Mouse (Mus musculus): Measurements from ENCODE around the gene Usp30.

Usp30 gene

DNA sequence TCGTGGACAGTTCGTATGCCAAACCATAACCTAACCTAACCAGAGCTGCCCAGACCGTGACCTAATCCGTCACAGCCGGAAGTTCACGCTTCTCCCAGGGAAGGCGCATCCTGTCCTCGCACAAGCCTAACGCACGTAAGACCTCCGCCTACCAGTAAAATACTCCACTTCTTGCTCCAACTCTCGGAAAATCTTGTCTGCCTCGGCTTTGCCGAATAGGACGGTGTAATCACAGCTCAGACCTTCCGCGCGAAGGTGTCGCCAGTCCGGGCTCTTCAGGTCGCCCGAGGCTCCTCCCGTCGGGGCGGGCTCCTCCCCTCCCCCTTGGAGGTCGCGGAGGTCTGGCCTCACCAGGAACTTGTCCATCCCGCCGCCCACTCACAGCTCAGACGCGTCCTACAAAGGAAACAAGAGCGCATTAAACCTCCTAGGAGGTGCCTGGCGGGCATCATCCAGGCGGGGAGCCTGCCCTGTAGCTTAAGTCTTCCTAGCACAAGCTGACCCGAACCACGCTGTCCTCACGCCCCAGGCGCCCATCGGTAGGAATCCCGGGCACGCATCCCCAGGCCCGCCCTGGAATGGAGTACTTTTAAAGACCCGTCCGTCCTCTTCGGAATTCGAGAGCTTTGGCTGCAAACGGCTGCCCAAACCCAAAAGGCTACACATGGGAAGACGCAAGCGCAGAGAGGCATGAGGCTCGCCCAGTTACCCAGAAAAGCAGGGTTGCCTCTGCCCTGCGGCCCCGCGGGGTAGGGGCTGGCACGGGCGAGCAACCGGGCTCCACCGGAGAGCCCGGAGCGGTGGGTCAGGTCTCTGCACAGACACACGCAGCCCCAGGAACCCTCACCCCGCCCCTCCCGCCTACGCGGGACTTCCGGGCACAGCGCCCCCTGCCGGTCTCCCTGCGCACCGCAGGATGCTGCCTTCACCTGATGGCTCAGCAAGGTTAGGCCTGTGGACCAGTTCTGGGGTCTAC, 62.4 kb downstream of the Usp30 start, which contains the start of gene Alkbh2:
Gene Alkbh2 (minus strand): TSS at position 845 of the 976 bp plus-strand sequence.
- DNase-seq (ENCODE audit: low read depth, low spot score) = peak; percentile 86

DNA sequence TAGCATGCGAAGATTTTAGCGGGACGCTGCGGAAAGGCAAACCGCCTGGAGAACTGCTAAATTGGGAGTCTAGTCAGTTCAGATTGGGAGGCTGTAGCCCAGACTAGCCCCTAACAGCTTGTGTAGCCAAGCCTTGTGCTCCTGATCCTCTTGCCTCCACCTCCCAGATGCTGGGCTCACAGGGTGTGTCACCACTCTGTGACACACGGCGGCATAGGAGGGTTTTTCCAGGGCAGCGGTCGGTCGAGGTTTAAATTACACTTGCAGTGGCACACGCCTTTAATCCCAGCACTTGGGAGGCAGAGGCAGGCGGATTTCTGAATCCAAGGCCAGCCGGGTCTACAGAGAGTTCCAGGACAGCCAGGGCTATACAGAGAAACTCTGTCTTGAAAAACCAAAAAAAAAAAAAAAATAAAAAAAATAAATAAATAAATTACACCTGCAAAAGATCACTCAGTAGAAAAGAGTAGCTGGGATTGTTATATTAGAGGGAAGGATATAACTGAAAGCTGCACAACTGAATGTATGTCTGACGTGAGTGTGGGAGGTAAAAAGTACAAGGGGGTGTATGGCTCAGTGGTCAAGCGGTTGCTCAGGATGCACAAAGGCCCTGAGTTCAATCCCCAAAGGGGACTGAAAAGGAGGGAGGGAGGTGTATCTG, 64.4 kb downstream of the Usp30 start:
- no peak for DNase-seq (ENCODE audit: low read depth, low spot score)

DNA sequence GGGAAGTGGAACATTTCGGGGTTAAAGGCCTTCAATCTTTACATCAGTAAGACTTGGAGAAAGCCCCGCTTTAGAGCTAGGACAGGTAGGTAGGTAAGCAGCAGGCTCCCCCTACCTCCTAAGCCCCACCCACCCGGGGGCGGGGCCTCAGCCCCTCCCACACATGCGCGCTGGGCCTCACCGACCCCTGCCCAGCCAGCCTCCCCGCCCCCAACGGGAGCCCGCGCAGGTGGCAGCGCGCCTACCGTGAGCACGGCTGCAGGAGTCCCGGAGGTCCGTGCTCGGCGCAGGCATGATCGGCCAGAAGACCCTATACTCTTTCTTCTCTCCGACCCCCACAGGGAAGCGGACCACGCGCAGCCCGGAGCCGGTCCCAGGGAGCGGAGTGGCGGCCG, 64.9 kb downstream of the Usp30 start, which contains the start of gene Ung:
Gene Ung (plus strand): TSS at position 176 of the 395 bp plus-strand sequence.
- DNase-seq (ENCODE audit: low read depth, low spot score) = peak; percentile 75

DNA sequence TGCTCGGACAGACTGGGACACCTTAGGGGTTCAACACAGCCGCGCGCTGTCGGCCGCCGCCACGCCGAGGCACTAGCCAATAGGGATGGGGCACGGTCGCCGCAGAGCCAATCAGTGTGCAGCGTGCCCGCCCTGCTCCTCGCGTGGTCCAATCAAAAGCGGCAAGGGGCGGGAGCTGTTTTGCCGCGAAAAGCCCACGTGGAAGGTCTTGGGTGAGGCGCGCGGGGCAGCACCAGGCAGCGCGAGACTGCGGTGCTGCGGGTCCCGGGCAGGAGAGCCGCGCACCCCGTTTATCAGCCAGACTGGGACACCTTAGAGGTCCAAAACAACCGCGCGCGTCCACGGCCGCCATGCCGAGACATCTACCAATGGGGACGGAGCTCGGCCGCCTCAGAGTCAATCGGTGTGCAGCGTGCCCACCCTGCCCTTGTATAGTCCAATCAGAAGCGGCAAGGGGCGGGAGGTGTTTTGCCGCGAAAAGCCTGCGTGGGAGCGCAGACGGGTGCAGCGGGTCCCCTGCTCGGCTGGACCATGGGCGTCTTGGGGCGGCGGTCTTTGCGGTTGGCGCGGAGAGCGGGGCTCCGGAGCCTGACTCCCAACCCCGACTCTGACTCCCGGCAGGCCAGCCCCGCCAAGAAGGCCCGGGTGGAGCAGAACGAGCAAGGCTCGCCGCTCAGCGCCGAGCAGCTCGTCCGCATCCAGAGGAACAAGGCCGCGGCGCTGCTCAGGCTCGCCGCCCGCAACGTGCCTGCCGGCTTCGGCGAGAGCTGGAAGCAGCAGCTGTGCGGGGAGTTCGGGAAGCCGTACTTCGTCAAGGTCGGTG, 65.6 kb downstream of the Usp30 start:
- DNase-seq (ENCODE audit: low read depth, low spot score) = peak; percentile 90

DNA sequence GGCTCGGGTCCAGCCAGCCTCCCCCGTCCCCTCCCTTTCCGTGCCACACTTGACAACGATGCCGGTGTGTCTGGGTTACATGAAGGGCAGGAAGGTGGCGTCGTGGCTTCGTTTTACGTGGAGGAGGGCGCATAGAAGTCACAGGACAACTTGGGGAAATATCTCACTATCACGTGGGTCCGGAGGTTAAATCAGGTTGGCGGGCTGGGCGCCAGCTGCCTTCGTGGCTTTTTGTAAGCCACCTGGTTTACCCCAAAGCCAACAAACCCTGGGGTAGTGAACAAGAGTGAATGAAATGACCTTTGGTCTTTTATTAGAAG, 66.2 kb downstream of the Usp30 start:
- DNase-seq (ENCODE audit: low read depth, low spot score) = peak; percentile 43

DNA sequence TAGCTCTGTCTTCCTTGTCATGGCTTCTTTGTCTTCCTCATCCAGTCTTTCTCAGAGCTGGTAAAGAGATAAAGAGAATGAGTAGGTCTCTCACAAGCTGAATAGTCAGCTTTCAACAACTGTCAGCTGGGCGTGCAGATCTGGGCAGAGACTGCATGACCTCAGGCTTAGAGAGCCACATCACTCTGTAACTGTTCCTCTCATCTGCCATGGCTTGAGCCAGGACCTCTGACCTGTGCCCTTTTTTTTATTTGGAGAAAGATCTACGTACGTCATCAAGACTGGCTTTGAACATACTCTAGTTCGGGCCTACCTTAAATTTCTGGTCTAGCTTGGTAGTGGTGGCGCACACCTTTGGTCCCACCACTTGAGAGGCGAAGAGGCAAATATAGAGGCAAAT, 67.6 kb downstream of the Usp30 start:
- DNase-seq (ENCODE audit: low read depth, low spot score) = no peak

DNA sequence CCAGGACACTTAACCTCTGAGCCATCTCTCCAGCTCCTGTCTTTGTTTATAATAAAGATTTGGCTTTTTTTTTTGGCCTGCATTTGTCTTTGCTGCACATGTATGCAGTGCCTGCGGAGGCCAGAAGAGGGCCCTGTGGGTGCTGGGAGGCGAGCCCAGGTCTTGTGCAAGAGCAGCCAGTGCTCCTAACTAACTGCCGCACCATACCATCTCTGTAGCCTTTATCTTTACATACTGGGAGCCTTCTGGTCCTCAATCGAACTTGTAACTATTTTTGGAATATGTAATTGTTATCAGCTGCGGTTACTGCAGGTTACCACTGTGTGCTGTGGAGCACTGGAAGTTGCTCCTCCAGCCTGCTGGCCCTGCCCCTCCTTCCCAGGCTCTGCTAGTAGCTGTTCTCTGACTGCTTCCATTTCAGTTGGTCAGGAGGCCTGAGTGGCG, 68.9 kb downstream of the Usp30 start:
- DNase-seq (ENCODE audit: low read depth, low spot score) = no peak

DNA sequence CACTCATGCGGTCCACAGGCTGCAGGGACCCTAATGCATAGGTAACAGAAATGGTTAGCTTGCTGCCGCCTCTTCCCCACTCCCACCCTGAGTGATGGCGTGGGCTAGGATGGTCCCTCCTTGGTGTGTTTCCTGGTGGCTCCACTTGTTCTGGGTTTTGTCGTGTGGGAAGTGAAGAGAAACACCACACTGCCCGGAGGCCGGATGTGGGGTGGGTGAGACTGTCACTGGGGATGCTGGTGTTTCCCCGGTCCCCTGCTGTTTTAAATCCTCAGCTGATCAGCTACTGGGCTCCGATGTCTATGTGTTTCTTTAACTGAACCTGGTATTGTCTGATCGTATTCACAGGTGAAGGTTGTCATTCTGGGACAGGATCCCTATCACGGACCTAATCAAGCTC, 70.3 kb downstream of the Usp30 start:
- no peak for DNase-seq (ENCODE audit: low read depth, low spot score)

DNA sequence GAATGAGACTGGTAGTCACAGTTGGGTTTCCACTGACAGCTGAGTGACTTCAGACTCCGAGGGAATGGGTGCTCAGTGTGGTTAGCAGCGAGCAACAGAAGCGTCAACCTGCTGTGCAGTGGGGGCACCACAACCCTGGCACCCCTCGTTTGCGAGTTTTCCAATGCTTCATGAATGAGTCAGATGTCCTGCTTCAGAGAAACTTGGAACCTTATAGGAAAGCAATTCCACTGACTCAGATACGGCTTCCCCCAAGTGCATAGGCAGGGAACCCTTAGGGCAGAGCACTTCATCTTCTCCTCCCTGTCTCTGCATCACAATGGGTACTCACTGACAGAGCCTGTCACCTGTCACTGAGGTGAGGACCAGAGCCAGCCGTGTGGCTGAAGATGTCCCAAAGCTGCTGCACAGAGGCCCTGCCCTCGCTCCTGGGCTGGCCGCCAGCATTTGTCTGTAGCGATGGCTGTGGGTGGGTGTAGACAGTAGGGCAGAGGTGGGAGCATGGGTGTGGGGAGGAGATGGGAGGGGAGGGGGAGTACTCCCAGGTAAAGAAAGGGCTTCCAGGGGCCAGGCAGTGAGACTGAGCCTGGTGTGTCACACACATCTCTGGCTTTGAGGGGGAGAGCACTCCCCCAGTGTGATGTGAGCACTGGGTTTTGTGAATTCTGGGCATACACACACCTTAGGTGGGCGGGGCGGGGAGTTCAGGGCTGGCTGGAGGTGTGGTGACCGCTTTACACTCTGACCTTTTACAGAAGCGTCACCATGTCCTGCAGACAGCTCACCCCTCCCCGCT, 72.4 kb downstream of the Usp30 start:
- no peak for DNase-seq (ENCODE audit: low read depth, low spot score)

DNA sequence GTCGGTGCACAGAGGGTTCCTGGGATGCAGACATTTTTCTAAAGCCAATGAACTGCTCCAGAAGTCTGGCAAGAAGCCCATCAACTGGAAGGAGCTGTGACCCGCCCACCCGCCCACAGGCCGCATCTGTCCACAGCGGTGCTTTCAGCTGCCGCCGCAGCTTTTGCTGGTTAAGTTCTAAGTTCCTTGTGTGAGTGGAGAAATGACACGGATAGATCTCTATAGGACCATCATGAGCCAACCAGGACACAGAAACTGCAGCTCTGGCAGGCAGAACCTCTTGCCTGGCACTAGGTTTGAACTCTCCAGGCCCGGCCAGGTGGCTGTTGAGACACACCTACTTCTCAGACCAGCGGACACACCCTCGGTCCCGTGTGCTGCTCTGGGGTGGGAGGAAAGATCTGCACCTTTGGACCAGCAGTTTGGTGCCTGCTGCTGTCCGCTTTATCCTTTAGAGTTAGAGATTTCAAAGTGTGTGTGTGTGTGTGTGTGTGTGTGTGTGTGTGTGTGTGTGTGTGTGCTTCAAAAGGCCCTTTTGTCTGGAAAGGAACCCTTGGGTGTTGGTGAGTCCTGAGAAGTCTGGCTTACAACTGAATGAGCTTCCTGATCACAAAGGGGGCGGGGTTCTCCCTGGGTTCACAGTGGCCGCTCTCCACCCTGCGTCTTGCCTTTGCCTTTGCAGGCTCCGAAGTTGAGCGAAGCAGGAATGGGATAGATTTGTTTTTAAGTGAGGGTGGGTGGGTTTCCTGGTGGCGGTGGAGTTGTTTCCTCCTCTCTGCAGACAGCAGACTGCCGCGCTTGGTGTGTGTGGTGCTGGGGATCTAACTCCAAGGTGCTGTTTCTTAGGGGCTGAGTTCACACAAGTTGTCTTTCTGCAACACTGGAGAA, 73.3 kb downstream of the Usp30 start:
- no peak for DNase-seq (ENCODE audit: low read depth, low spot score)

DNA sequence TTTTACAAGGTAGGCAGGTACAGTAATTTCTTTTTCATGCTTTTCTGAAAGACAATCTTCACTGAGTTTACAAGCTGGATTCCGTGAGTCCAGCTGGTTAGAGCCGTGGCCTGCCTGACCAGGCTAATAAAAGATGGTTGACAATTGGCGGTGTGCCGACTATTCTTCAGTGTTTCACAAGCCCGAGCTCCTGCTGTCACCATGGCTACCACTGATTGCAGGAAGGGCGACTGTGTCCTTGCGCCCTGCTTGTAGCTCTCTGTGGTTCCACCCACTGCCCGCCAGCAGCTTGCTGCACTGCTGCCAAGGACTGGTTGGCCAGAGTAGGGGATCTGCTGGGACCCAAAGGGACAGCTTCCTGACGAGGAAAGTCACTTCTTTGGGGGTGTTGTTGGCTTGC, 73.9 kb downstream of the Usp30 start:
- no peak for DNase-seq (ENCODE audit: low read depth, low spot score)

DNA sequence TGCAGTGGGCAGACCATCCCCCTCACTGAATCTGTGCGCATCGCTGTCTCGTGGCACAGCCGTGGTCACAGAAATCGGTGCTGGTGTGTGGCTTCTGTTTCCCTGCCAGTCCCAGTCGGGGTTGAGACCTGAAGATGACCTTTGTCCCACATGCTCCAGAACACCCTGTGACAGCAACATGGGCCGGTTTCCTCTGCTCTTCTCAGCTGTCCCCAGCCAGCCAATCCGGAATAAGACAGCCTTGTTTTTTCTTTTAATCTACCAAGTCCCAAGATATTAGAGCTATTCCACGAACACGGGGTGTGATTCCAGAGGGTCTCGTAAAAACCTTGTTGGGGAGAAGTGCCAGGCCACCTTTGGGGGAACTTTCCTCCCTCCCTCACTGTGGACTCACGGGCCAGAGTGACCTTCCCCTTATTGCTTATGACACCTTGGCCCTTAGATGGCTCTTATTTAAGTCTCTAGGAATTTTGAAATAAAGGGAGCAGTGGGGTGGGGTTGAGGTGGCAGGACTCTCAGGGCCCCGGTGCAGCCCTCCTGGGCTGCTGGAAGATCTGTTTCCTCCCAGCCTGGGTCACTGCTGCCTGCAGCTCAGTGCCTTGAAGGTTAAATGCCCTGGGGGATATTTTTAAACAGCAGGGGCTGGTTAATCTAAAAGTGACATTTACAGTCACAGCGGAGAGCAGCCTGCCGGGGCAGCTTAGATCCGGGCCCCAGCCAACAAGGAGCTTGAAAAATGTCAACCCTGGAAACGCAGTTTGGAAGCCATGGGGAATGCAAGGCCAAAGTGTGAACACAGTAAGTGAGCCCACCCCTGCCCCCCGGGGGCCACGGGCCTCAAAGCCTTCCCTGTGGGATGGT, 81.0 kb downstream of the Usp30 start, which contains the start of gene Acacb:
Gene Acacb (plus strand): TSS at position 508 of the 861 bp plus-strand sequence.
- peak; percentile 33 for DNase-seq (ENCODE audit: low read depth, low spot score)

DNA sequence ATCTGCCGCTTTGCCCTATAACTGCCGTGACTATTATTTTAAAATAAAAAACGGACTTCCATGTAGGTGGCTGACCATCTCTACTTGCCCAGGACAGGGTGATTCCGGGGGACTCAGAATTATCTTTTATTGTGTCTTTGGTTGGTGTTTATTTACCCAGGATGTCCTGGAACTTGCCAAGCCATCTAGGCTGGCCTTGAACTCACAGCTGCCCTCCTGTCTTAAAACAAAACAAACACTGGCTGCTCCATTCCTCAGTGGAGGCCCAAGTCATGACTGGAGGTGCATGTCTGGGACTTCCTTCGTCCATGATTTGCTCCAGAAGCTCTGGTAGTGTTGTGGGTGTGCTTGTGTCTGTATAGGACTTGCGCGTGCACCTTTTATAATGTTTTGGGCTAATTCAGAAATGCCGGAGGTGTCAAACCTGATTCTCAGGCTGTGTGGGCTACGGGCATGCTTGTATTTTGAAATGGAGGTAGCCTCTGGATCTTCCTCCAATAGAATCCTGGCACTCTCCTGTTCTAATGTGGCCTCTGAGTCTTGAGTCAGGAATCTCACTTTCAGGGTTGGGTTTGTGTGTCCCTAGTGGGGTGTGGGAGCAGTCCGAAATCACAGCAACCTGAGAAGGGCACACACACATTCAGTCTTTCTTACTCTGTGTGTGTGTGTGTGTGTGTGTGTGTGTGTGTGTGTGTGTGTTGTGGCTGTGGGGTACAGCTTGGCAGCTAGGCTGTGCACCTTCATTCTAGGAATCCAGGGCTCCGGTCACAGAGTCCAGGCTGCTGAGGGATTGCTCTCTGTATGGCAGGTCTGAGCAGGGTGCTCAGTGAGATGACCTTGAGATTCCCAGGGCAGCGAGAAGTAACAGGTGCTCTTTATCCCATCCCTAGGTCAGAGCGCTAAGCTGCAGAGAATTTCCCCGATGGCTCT, 82.0 kb downstream of the Usp30 start:
- DNase-seq (ENCODE audit: low read depth, low spot score) = no peak

DNA sequence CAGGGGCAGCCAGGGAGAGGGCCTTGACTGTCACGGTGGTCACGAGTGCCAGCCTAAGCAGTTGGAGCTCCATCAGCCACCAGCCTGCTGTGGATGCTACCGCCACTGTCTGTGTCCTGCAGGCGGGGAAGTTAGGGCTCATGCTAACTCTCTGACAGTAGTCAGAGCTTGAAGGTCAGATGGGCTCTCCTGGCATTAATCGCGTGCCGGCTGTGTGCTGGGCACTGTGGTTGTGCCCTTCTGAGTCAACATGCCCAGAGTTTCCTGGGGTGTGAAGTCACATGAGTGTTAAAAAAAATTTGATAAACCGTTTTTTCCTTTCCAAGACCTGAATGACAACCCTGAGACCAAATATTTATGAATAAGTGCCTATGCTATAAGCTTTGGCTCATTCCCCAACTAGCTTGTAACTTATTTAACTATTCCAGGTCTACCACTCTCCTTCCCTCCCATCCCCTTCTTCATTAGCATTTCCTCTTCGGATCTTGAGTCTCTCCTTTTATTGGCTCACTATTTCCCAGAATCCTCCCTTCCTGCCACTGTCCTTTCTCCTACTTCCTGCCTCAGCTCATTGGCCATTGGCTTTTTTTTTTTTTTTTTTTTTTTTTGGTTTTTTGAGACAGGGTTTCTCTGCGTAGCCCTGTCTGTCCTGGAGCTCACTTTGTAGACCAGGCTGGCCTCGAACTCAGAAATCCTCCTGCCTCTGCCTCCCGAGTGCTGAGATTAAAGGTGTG, 87.3 kb downstream of the Usp30 start:
- no peak for DNase-seq (ENCODE audit: low read depth, low spot score)

DNA sequence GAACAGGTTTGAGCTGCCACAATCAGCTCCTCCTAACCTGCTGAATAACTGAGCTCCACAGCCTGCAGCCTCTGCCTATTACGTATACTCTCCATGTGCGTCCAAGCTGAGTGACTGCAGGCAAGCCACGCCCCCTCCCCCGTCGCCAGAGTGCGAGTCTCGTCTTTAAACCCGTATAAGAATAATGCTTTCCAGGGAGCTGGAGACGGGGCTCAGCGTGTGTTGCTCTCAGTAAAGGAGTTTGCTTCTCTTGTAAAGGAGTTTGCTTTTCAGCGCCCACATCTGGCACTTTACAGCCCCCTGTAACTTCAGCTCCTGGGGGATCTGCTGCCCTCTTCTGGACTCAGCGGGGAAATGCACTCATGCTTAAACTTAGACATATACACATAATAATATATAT, 88.2 kb downstream of the Usp30 start:
- DNase-seq (ENCODE audit: low read depth, low spot score) = peak; percentile 71

DNA sequence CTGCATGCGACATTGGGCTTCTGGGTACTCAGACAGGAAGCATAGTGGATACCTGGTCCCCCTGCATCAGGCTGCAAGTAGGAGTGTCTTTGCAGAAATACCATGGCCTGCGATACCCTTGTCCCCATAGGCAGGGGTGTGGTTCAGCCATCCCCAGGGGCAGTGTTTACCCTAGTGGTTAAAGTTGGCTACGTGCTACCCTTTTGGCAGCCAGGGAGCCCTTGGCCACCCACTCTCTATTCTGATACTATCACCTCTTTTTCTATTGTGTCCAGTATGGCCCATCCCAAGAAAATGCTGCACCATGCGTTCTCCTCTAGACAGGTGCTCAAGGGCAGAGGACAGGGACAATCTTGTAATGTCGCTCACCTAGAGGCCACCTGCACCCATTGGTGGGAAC, 89.5 kb downstream of the Usp30 start:
- DNase-seq (ENCODE audit: low read depth, low spot score) = no peak

Data from forelimb bud, embryonic 11.5 days (tissue).